Mouse (Mus musculus): ENCODE data around the gene Ecm2. TPM values are rescaled to one million over a fixed set of nuclear protein-coding genes. Genes with fewer than 3 reads are reported as not detected.

The Ecm2 gene
- polyA plus RNA-seq, 1 experiment from 2014 or later = 0.19 TPM

DNA sequence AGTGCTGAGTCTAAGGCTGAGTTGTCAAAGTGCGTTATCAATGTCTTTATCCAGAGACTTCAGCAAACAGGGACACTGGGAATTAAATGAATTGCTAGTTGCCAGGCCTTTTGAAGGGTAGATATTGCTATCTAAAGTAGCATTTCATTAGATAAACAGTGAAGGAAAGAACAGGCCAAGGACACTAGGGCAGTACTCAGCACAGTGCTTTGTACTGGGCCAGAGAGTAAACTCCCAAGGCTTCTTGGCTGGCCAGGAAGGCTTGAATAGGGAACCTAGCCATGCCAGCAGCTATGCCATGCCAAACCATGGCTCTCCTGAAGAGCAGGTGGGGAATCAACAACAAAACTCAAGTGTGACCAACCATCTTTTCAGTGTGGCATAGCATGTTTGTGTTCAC is 32.3 kb downstream of the Ecm2 start:
- H3K9me3 ChIP-seq (ENCODE audit: control insufficient read depth, low read length) = no peaks in the 10 kb centered on the region
- WGBS = 93% methylated on average over 1 of the region's 1 CpGs
- no peaks in the 10 kb centered on the region for H3K27me3 ChIP-seq (ENCODE audit: control insufficient read depth, insufficient read depth, low read length)
- no peak overlapping the region for H3K4me2 ChIP-seq (ENCODE audit: low read depth, severe bottlenecking)
- no peaks in the 10 kb centered on the region for H3K4me1 ChIP-seq (ENCODE audit: control insufficient read depth, insufficient read depth, low read length)
- H3K27ac ChIP-seq (replicated peaks; ENCODE audit: low read depth, low read length) = no peak overlapping the region
- no peak overlapping the region for H3K9ac ChIP-seq (ENCODE audit: low read length)
- ATAC-seq (ENCODE audit: insufficient number of reproducible peaks, low FRiP score, low TSS enrichment, low read depth) (no peak), DNase-seq (ENCODE audit: low spot score) (no peak)
- H3K4me3 ChIP-seq (ENCODE audit: low read depth, low read length) = no peak overlapping the region
- no peaks in the 10 kb centered on the region for H3K36me3 ChIP-seq (ENCODE audit: control insufficient read depth, insufficient read depth, low read length)

DNA sequence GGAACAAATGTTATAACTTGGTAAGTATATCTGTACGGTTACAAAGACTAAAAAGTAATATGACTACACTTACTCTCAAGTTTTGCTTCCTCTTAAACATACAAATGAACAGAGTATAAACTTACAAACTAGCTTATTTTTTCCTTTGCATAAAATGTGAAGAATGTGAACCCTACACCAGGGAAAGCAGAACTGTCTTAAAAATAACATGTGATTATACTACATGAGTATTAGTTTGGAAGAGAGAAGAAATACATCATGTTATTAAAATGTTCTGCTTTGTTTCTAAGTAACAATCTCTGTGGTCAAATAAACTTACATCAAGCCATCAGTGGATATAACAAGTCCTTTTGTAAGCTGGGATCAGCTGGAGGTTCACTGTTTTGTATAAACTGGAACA is 34.1 kb downstream of the Ecm2 start:
- Histone ChIP-seq H3K4me1 (ENCODE audit: control insufficient read depth, insufficient read depth, low read length) (no peaks in the 10 kb centered on the region), H3K9me3 (ENCODE audit: control insufficient read depth, low read length) (no peaks in the 10 kb centered on the region), H3K27ac (replicated peaks; ENCODE audit: low read depth, low read length) (no peak overlapping the region), H3K27me3 (ENCODE audit: control insufficient read depth, insufficient read depth, low read length) (no peaks in the 10 kb centered on the region), H3K4me2 (ENCODE audit: low read depth, severe bottlenecking) (no peak overlapping the region), H3K36me3 (ENCODE audit: control insufficient read depth, insufficient read depth, low read length) (no peaks in the 10 kb centered on the region), H3K4me3 (ENCODE audit: low read depth, low read length) (no peak overlapping the region), H3K9ac (ENCODE audit: low read length) (no peak overlapping the region)
- WGBS = 85% methylated on average over 1 of the region's 1 CpGs
- ATAC-seq (ENCODE audit: insufficient number of reproducible peaks, low FRiP score, low TSS enrichment, low read depth) (no peak), DNase-seq (ENCODE audit: low spot score) (no peak)

DNA sequence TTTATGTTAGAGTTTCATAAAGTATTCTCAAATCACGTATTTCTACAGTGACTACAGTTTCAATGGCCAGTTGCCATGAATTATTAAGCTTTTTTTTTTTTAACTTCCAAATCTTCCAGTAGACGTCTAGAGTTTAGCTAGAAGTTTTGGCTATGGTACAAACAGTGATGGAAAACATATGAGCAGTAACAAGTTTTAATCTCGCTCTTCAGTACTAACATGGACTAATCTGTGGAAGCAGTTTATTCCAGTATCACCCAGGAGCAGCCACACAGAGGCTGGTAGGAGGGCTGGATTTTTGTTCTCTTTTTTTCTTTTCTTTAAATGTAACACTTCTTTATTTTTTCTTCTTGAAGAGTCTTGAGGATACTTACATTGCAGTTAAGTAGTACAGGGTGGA is 39.7 kb downstream of the Ecm2 start, which contains the start of gene Aspn:
TSS of gene Aspn (plus strand) at position 165 of the 400 bp plus-strand sequence.
- DNase-seq (ENCODE audit: low spot score) (no peak), ATAC-seq (ENCODE audit: insufficient number of reproducible peaks, low FRiP score, low TSS enrichment, low read depth) (no peak)
- no peak within 1 kb of the TSS for H3K4me2 ChIP-seq (ENCODE audit: low read depth, severe bottlenecking)
- no peaks in the 10 kb centered on the region for H3K27me3 ChIP-seq (ENCODE audit: control insufficient read depth, insufficient read depth, low read length)
- no peak within 1 kb of the TSS for H3K27ac ChIP-seq (replicated peaks; ENCODE audit: low read depth, low read length)
- H3K36me3 ChIP-seq (ENCODE audit: control insufficient read depth, insufficient read depth, low read length) = no peaks in the 10 kb centered on the region
- 77% methylated on average over 3 of the region's 3 CpGs for WGBS
- H3K4me3 ChIP-seq (ENCODE audit: low read depth, low read length) = no peak within 1 kb of the TSS
- no peak within 1 kb of the TSS for H3K9ac ChIP-seq (ENCODE audit: low read length)
- no peaks in the 10 kb centered on the region for H3K9me3 ChIP-seq (ENCODE audit: control insufficient read depth, low read length)
- H3K4me1 ChIP-seq (ENCODE audit: control insufficient read depth, insufficient read depth, low read length) = no peaks in the 10 kb centered on the region

DNA sequence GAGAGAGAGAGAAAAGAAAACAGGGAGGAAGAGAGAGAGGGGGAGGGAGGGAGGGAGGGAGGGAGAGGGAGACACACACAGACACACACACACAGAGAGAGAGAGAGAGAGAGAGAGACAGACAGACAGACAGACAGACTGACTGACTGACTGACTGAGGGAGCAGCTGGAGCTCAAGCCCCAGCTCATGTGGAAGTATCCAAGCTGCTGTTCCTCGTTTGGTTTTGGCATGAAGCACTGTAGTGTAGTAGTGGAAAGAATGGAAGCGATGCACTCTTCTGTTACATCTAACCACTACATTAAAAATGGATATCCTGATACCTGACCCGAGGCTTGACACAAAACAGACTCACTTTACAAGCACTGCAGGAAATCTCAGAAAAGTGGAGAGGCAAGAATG is 41.0 kb downstream of the Ecm2 start:
- Histone ChIP-seq H3K4me3 (ENCODE audit: low read depth, low read length) (no peak overlapping the region), H3K27ac (replicated peaks; ENCODE audit: low read depth, low read length) (no peak overlapping the region)

DNA sequence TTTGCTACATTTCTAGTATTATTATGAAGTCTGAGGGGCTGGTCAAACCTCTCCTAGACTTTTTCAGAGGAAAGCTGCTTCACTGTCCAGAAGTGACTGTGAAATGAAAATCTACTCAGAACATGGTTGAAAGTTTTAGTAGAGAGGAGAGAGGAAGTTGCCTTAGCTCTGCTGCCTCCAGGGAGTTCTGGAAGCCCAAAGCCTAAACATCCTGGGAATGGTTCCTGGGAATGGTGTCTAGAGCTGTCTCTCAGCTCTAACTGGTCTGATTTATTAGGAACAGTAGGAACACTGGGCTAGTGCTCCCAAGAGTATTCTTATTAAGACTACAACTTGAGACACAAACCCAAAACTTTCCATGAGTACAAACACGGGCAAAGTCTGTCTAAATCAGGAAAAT is 41.9 kb downstream of the Ecm2 start:
- DNase-seq (ENCODE audit: low spot score) = no peak
- WGBS = 82% methylated on average over 1 of the region's 1 CpGs
- no peak for ATAC-seq (ENCODE audit: insufficient number of reproducible peaks, low FRiP score, low TSS enrichment, low read depth)
- Histone ChIP-seq H3K9me3 (ENCODE audit: control insufficient read depth, low read length) (no peaks in the 10 kb centered on the region), H3K4me3 (ENCODE audit: low read depth, low read length) (no peak overlapping the region), H3K4me2 (ENCODE audit: low read depth, severe bottlenecking) (no peak overlapping the region), H3K4me1 (ENCODE audit: control insufficient read depth, insufficient read depth, low read length) (no peaks in the 10 kb centered on the region), H3K27me3 (ENCODE audit: control insufficient read depth, insufficient read depth, low read length) (no peaks in the 10 kb centered on the region), H3K36me3 (ENCODE audit: control insufficient read depth, insufficient read depth, low read length) (no peaks in the 10 kb centered on the region), H3K9ac (ENCODE audit: low read length) (no peak overlapping the region), H3K27ac (replicated peaks; ENCODE audit: low read depth, low read length) (no peak overlapping the region)

More for the DNA sequence above, 41.0 kb downstream of the Ecm2 start:
- DNase-seq (ENCODE audit: low spot score) (no peak), ATAC-seq (ENCODE audit: insufficient number of reproducible peaks, low FRiP score, low TSS enrichment, low read depth) (no peak)
- H3K27me3 ChIP-seq (ENCODE audit: control insufficient read depth, insufficient read depth, low read length) = no peaks in the 10 kb centered on the region
- 50% methylated on average over 3 of the region's 3 CpGs for WGBS
- no peak overlapping the region for H3K4me2 ChIP-seq (ENCODE audit: low read depth, severe bottlenecking)
- no peaks in the 10 kb centered on the region for H3K4me1 ChIP-seq (ENCODE audit: control insufficient read depth, insufficient read depth, low read length)
- no peak overlapping the region for H3K9ac ChIP-seq (ENCODE audit: low read length)
- H3K9me3 ChIP-seq (ENCODE audit: control insufficient read depth, low read length) = no peaks in the 10 kb centered on the region
- H3K36me3 ChIP-seq (ENCODE audit: control insufficient read depth, insufficient read depth, low read length) = no peaks in the 10 kb centered on the region

DNA sequence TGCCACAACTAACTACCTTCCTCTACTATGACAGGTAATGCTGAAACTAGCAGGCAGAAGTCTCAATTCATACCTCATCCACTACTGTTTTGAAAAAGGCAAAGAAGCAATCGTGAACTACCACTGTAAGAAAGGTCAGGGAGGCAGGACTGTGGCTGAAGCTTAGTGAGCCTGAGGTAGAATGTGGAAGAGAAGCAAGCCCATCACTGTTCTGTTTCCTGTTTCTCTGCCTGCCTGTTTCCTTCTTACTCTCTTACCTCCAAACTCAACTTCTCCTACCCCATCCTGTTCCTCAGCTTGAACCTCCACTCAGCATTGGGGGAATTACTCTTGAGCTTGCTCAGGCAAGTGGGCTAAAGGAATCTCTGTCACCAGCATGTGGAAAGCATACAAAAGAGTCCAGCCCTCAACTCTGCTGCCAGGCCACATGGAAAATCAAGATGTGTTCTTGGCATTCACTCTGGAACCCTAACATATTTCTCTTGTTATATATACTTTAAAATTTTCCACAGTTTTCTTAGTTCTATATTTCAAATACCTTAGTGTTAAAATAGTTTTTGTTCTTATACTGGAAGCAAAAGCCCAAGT is 43.0 kb downstream of the Ecm2 start:
- DNase-seq (ENCODE audit: low spot score) = no peak
- no peaks in the 10 kb centered on the region for H3K9me3 ChIP-seq (ENCODE audit: control insufficient read depth, low read length)
- no peak overlapping the region for H3K27ac ChIP-seq (replicated peaks; ENCODE audit: low read depth, low read length)
- H3K4me1 ChIP-seq (ENCODE audit: control insufficient read depth, insufficient read depth, low read length) = no peaks in the 10 kb centered on the region
- no peak overlapping the region for H3K4me3 ChIP-seq (ENCODE audit: low read depth, low read length)
- ATAC-seq (ENCODE audit: insufficient number of reproducible peaks, low FRiP score, low TSS enrichment, low read depth) = no peak
- no peaks in the 10 kb centered on the region for H3K27me3 ChIP-seq (ENCODE audit: control insufficient read depth, insufficient read depth, low read length)
- 79% methylated on average over 1 of the region's 1 CpGs for WGBS
- H3K9ac ChIP-seq (ENCODE audit: low read length) = no peak overlapping the region
- no peaks in the 10 kb centered on the region for H3K36me3 ChIP-seq (ENCODE audit: control insufficient read depth, insufficient read depth, low read length)
- no peak overlapping the region for H3K4me2 ChIP-seq (ENCODE audit: low read depth, severe bottlenecking)

DNA sequence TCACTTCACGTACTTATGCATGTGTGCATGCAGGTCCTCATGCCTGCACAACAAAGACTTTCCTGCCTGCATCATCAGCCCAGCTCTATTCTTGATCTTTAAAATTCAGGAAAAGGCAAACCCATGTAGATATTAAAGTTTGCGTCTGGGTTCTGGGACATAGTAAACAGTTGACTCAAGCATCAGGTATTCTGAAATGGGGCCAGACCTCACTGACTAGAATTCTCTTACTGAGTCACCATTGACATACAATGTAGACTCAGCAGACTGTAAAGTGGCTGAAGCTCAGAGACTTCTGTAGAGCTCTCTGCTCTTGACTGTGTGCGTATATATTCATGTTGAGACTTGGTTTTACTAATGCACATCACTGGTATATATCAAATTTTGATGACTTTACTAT is 45.0 kb downstream of the Ecm2 start:
- ATAC-seq (ENCODE audit: insufficient number of reproducible peaks, low FRiP score, low TSS enrichment, low read depth) (no peak), DNase-seq (ENCODE audit: low spot score) (no peak)
- Histone ChIP-seq H3K27ac (replicated peaks; ENCODE audit: low read depth, low read length) (no peak overlapping the region), H3K4me3 (ENCODE audit: low read depth, low read length) (no peak overlapping the region), H3K9me3 (ENCODE audit: control insufficient read depth, low read length) (no peaks in the 10 kb centered on the region), H3K36me3 (ENCODE audit: control insufficient read depth, insufficient read depth, low read length) (no peaks in the 10 kb centered on the region), H3K4me1 (ENCODE audit: control insufficient read depth, insufficient read depth, low read length) (no peaks in the 10 kb centered on the region), H3K4me2 (ENCODE audit: low read depth, severe bottlenecking) (no peak overlapping the region), H3K27me3 (ENCODE audit: control insufficient read depth, insufficient read depth, low read length) (no peaks in the 10 kb centered on the region), H3K9ac (ENCODE audit: low read length) (no peak overlapping the region)
- 96% methylated on average over 3 of the region's 3 CpGs for WGBS

DNA sequence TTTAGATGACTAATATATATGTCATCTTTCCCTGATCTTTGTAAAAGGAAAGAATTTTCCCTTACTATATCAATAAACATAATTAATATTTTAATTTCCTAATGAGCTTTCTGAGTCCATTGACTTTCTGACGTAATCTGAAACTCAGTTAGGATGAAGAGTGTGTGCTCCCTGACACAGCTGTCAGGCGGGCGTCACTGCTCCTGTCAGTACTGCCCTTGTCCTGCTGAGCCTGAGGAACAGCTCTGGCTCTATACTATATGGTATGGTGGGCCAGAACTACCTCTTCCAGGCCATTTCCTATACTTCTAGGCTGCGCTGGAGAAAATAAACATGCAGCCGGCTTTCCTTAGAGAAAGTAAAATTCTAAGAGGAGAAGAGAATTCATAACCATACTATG is 49.9 kb downstream of the Ecm2 start:
- Histone ChIP-seq H3K4me2 (ENCODE audit: low read depth, severe bottlenecking) (no peak overlapping the region), H3K27me3 (ENCODE audit: control insufficient read depth, insufficient read depth, low read length) (no peaks in the 10 kb centered on the region), H3K4me3 (ENCODE audit: low read depth, low read length) (no peak overlapping the region), H3K4me1 (ENCODE audit: control insufficient read depth, insufficient read depth, low read length) (no peaks in the 10 kb centered on the region), H3K27ac (replicated peaks; ENCODE audit: low read depth, low read length) (no peak overlapping the region), H3K36me3 (ENCODE audit: control insufficient read depth, insufficient read depth, low read length) (no peaks in the 10 kb centered on the region), H3K9me3 (ENCODE audit: control insufficient read depth, low read length) (no peaks in the 10 kb centered on the region), H3K9ac (ENCODE audit: low read length) (no peak overlapping the region)
- 83% methylated on average over 5 of the region's 5 CpGs for WGBS
- ATAC-seq (ENCODE audit: insufficient number of reproducible peaks, low FRiP score, low TSS enrichment, low read depth) (no peak), DNase-seq (ENCODE audit: low spot score) (no peak)

DNA sequence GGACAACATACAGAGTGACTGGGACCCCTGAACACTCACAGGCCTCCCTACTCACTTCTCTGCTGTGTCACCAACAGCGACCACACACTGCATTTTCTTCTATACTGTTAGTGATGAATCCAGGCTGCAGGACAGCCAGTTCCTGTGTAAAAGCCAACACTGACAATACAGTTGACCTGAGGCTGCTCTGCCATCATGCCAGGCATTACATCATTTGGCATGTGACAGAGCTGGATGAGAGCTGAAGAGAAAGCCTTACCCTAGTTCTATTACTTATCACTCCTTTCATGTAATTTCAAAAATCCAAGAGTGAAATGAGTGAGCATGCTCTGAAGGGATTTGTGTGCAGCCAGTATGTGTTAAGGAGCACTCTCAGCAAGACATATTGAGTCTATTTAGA is 51.6 kb downstream of the Ecm2 start:
- Histone ChIP-seq H3K36me3 (ENCODE audit: control insufficient read depth, insufficient read depth, low read length) (no peaks in the 10 kb centered on the region), H3K27me3 (ENCODE audit: control insufficient read depth, insufficient read depth, low read length) (no peaks in the 10 kb centered on the region)
- 78% methylated on average over 1 of the region's 1 CpGs for WGBS

More for the DNA sequence above, 51.6 kb downstream of the Ecm2 start:
- Histone ChIP-seq H3K4me2 (ENCODE audit: low read depth, severe bottlenecking) (no peak overlapping the region), H3K4me1 (ENCODE audit: control insufficient read depth, insufficient read depth, low read length) (no peaks in the 10 kb centered on the region), H3K27ac (replicated peaks; ENCODE audit: low read depth, low read length) (no peak overlapping the region), H3K4me3 (ENCODE audit: low read depth, low read length) (no peak overlapping the region), H3K9me3 (ENCODE audit: control insufficient read depth, low read length) (no peaks in the 10 kb centered on the region), H3K9ac (ENCODE audit: low read length) (no peak overlapping the region)
- DNase-seq (ENCODE audit: low spot score) = no peak
- ATAC-seq (ENCODE audit: insufficient number of reproducible peaks, low FRiP score, low TSS enrichment, low read depth) = no peak

Measured in limb, embryonic 11.5 days (tissue).